Mouse (Mus musculus) cerebellum, adult 11-12 months (tissue): ENCODE results near the gene Rpl11.
"Not testable (repeated sequence)": the region's sequence is repeated elsewhere in the genome, so short reads cannot be mapped to it uniquely, and the experiment has no call there.

Source experiments
- DNase-seq: peaks from one replicate; pipeline ENCODE4 v3.0.0; 2022

Rpl11 gene

DNA sequence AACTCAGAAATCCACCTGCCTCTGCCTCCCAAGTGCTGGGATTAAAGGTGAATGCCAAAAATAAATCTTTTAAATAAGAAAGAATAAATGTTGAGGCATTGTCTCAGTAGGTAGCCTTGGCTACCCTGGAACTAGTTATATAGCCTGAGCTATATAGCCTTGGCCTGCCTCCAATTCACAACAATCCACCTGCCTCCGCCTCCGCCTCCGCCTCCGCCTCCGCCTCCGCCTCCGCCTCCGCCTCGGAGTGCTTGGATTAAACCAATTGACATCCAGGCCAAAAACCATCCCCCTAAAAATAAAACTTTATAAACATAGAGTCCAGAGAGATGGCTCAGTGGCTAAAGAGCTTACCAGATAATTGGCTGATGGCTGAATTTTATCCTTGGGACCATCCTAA is 30.3 kb downstream of the Rpl11 start:
- DNase-seq: peak; percentile 21

DNA sequence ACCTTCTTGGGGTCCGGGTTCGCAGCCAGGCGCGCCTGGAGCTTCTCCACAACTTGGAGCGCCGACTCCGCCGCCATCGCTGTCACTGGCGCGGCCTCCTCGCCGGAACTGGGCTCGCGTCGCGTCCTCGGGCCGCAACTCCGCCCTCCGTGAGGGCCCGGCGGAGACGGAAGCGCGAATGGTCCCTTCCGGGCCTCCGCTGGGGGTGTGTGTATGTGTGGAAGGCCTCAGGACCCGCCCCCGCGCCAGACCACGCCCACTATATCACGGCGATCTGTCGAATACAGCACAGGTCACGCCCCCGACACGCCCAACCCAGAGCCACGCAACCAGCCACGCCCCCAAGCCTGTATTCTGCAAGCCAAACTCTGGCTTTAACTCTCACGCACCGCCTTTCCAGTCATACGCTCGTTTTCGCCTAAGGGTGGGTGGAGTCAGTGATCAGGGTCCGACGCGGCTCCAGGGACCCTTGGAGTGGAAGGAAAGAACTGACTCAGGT is 31.6 kb downstream of the Rpl11 start, which contains the start of gene Eloa:
Eloa (minus strand) TSS at position 215 of the 499 bp plus-strand sequence.
- peak; percentile 98 for DNase-seq

DNA sequence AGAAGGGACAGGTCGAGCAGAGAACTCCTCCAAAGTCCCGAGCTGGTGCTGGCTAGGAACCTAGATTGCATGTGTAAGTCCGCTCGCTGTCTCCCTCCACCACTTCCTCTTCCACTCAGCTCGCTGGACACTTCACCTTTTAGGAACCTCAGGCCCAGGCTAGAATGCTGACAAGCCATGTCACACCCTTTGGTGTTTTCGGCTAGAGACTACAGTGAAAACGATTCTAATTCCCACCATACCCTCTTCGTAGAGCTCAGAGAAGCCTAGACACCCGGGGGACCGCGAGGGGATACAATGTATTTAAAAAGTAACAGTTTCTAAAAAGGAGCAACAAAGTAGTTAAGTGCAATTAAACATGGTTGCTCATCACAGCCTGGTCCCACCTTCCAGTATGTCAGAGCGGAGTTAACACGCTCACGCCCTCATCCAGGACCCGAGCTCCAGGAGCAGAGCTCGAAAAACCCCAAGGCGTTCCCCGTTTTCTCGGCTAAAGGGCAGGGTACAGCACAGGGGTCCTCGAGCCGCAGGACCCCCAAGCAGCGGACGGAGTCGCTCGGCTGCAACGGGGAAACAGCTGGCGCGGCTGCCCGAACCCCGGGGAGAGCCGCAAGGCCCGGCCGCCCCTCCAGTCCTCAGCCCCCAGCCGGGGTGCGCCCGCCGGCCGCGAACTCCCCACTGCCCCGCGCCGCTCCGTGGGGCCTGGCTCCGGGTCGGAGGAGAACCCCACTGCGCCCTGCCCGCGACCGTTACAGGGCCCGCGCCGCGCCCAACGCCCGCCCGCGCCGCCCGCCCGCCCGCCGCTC is 32.3 kb downstream of the Rpl11 start:
- no peak for DNase-seq

DNA sequence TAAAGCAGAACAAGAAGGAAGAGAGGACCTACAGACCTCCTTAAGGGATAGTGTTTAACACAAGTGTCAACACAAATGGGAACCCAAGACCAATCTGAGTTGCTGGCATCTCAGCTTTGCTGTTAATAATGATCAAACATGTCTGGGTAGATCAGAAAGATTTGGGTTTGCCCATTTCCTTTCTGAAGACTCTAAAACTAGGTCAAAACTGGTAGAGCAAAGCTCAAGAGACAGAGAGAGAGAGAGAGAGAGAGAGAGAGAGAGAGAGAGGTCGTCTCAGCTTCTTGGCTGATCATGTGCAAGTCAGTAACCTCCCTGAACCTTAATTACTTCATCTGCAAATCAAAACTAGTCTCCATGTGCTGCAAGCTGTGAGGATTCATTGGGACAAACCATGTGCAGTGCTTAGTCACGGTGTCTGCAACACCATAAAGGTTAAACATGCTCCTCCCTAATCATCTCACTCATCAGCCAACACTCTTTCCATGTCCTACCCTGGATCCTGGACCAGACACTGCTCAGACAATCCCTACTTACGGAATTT is 37.1 kb downstream of the Rpl11 start:
- no peak for DNase-seq

DNA sequence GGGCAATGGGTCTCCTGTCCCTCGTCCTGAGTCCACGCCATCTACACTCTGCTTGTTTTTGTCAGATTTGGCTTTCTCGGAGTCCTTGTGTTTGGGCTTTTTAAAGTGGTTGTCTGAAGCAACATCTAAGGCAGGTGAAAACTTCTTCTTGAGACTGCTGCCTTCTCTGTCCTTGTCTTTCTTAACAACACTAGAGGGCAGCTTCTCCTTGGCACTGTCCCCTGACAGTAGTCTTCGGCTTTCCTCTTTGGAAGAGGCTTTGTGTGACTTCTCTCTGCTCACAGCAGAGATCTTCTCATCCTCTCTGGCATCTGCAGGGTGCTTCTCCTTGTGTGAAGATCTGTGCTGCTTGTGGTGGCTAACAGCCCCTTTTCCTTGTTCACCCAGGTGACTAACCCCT is 42.6 kb downstream of the Rpl11 start:
- DNase-seq: no peak

DNA sequence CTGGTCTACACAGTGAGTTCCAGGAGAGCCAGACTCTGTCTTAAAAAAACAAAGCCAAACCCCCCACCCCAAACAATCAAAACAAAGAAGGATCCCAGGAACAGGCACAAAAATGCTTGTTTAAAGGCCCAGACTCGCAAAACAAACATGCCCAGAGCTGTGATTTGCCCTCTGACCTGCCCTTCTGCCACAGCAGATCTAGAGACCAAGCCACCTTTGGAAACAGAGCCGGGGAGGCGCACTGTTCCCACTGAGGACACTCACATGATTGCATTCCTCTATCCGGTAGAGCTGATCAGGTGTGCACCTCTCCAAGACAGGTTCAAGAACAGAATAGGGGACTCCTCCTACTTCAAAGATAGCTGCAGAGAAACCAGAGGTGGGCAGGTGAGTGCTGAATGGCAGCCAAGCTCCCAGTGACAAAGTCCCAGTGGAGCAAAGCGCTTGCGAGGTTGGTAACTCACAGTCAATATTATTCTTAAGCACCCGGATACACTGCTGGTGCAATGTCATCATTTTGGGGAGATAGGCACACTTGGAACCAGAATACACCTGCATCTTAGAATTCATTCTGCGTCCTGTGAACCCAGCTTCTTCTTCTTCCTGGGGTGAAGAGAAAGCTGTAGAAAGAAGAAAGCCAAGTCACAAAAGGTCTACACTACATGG is 44.3 kb downstream of the Rpl11 start:
- DNase-seq: no peak

DNA sequence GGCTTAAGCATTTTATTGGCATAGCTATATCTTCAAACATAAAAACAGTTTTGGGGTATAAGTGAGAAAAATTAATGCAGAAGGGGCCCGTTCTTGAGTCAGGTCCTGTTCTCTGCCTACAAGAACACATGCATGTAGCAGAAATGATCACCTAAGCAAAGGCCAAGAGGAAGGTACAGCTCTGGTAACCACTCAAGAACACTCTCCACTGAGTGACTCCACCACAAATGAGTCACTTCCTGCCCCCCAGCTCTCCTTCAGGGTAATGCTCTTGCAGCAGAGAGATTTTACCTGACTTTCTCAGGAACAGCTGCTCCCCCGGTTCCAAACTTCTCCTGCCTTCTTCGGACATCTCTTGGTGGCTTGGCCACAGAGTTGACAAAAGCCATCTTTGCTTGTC is 46.4 kb downstream of the Rpl11 start:
- DNase-seq: no peak

DNA sequence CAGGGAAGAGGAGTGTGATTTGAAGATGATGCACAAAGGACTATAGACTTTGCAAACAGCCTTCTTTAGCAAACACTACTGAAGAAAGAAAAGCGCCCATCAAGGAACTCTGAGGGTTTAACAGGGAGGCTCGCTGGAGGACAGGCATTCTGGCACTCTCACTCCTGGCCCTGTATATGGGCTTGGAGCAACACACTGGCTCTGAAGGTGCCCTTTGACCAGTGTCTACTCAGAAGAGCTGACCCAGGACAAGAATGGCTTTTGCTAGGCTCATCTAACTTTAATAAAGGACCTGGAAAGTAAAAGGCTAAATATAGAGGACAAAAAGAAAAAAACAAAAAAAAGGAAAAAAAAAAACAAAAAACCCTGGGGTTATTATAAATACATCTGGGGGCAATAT is 48.3 kb downstream of the Rpl11 start:
- no peak for DNase-seq

DNA sequence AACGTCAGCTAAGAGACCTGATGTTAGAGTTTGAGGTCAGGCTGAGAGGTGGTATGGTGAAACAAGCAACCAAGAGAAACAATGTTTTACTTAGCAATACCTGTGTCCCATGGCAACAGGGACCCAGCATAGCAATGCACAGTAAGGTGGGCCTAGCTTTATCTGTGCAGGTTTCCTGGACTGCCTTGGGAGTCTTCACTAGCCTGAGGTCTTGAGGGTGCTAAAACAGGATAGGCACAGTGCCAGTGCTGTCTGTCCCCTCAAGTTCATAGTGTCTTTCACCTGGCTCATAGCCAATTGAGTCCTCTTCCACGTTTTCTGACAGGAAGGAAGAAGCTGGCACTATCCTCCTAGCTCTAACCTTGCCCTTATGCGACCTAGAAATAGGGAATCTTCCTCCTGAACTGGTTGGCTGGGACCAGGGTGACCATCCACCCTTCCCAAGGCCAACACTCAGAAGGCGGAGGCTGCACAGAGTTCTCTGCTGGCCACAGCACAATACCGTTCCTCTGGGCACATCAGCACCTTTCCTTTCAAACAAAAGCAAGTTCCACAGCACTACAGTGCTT is 49.0 kb downstream of the Rpl11 start:
- no peak for DNase-seq

DNA sequence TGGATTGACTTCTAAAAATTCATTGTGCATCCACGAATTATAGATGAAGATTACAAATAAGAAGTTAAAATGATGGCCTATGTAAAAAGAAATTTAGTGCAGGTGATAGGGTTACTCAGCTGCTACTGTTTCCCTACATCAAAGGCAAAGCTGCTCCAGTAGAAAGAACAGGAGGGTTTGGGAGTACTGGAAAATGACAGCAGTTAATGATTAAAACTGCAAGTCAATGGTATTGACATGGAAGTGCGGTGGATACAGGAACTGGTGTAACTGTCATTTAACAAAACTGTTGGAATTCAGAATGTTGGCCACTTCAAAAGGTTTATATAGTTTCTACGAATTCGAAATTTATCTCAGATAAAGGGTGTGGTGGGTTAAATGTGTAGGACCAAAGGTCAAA is 58.1 kb downstream of the Rpl11 start:
- no peak for DNase-seq

DNA sequence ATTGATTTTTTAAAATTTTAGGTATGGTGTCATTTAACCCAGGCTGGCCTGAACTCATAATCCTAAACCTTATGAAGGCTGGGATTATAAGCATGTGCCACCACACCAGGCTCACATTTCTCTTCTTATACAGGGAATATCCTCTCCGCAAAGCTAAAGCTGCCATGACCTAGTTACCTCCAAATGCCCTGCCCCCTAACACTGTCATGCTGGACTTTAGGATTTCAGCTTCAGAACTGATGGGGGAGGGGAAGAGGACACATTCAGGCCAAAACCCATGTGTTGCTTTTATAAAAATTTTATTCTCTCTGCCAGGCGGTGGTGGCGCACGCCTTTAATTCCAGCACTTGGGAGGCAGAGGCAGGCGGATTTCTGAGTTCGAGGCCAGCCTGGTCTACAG is 59.3 kb downstream of the Rpl11 start:
- DNase-seq: no peak

DNA sequence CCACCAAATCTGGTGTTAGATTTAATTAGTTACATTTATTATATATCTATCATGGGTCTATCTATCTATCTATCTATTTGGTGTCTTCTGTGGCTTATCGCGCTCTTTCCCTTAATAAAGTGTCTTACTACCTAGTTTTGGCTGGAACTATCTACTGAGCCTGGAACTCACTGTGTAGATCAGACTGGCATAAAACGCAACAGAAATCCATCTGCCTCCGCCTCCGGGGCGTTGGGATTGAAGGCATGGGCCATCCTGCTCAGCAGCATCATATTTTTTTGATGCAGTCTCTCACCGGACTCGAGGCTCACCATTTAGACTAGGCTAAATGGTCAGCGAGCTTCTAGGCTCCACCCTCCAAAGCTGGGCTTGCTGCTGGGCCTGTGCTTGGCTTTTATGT is 65.5 kb downstream of the Rpl11 start:
- peak; percentile 31 for DNase-seq

DNA sequence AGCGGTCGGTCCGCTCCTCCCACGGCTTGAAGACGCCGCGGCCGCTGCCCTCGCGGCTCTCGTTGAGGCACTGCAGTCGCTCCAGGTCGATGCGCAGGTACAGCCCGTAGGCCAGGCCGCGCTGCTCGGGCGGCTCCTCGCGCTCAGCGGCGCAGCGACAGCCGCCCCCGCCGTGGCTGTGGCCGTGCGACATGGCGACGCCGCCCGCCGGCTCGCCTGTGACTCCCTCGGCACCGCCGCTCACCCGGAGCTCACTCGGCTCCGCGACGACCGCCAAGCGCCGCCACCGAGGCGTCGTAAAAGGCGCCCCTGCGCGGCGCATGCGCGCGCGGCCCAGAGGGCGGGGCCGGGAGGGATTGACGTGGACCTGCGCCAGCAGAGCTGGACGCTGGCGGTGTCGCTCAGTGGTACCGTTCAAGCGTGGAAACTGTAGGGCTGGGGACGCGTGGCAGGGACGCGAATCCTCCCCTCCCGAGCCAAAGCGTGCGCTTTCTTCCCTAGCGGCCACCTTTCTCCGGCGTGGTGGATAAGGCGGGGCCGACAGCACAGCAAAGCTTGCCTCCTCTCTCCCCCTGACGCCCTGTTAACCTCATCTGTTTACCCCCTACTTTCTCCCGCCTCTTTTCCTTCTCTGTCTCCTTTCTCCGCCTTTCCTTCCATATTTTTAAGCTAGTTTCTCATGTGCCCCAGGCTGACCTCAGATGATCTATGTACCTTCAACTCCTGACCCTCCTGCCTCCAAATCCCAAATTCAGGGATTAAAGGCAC is 66.1 kb downstream of the Rpl11 start, which contains the start of gene Pithd1:
Pithd1 (minus strand) TSS at position 322 of the 768 bp plus-strand sequence.
- peak; percentile 93 for DNase-seq

DNA sequence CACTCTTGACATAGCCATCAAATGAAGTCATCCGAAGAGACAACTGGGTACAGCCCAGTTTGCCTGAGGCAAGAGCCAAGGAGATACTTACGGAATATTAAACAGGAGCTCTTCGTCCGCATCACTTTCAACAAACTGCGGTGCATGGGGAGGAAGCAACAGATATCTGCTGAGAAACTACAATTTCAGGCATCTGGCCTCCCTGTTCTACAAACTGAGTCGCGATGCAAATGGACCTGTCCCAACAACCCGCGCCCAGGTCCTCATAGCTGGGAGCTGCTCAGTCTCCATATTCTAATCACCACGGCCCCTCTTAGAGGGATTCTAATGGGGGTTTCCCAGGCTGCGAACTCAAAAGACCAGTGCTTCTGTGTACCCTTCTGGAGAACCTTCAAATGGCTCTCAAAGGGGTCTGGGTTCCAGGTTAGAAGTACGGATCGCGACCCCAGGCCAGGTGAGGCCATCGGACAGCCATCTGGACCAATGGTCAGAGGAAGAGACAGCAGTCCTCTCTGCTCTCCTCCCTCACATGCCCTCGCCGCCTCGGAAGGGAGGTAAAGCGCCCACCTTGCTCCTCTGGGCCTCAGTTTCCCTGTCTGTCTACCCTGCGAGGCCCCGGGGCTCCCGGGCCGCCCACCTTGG is 66.8 kb downstream of the Rpl11 start:
- no peak for DNase-seq

DNA sequence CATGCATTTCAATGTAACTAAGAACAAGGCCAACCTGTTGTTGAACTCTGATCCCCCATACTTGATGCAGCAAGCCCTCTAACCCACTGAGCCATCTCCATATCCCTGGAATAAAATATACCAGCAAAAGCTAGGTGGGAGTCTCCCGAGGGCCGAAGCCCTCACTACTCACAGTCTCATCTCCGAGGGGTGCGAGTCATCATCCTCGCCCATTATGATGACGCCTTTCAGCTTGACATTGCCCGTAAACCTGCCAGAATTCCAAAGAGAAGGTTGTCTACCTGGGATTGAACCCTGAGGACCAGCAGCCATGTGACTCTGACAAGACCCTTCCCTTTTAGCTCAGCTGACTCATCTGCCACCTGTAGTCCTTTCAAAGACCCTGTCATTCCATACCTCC is 67.5 kb downstream of the Rpl11 start:
- peak; percentile 24 for DNase-seq

DNA sequence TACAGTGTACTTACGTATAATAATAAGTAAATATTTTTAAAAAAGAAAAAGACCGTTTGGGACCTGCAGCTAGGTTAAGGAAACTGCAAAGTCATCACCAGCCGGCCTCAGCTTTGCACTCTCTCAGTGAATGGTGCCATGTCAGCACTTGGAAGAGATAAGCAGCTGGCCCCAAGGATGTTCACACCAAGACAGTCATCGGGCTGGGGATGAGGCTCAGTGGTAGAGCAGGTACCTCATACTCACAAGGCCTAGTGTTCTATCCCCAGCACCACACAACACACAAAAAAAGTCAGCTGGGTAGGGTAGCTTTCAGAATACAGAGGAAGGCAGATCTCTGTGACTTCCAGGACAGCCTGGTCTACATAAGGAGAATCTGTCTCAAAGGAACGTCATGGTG is 68.0 kb downstream of the Rpl11 start:
- DNase-seq: no peak

DNA sequence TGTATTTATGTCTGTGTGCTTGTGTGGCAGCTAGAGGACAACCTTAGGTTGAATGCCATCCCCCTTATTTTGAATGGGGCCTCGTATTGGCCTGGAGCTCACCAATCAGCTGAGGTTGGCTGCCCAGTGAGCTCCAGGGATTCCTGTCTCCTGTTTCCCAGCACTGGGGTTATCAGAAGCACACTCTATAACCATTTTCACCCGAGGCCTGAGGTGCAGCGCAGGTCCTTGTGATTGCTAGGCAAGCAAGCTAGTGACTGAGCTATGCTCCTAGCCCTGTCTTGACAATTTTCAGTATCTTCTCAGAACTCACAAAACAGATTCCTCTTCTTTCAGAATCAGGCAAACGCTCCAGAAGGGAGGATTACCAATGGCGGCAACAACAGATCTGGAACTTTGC is 68.7 kb downstream of the Rpl11 start:
- no peak for DNase-seq

DNA sequence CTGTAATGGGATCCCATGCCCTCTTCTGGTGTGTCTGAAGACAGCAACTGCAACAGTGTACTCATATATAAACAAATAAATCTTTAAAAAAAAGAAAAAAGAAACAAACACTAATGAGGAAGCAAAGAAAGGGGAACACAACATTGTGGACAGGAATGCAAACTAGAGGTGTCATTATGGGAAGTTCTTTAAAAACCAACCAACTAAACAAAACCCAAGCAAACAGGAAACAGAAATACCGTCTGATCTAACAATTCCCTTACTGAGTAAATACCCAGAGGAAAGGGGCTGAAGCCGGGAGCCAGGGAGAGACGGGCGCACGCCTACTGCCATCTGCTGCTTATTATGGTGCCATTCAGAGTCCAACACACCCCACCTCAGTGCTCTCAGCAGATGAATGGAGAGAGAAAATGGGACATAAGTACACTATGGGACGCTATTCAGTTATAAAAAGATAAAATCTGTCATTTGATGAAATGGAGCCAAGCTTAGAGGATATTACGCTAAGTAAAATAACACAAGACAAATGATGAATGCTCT is 71.6 kb downstream of the Rpl11 start:
- DNase-seq: peak; percentile 42

DNA sequence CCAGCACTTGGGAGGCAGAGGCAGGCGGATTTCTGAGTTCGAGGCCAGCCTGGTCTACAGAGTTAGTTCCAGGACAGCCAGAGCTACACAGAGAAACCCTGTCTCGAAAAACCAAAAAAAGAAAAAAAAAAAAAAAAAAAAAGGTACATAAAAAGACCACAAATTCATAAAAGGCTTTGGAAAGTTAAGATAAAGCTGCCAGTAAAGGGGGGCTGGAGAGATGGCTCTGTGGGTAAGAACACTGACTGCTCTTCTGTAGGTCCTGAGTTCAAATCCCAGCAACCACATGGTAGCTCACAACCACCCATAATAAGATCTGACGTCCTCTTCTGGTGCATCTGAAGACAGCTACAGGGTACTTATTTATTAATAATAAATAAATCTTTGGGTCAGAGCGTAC is 73.0 kb downstream of the Rpl11 start:
- not testable (repeated sequence) for DNase-seq
